In genomic region chr8:48295558-48295957, GRCm38 (mm10) we compare ENCODE assay signal across 20 mouse cellular contexts.
"Had no signal": no experiment of that assay in that cellular context is flagged by ENCODE, and none has a peak within 500 bp of the region (broad histone marks: within the 10 kb centered on the region; RNA-seq: fewer than 3 reads in every experiment).

No protein-coding gene starts in this region.

- H3K4me2 ChIP-seq: limb, embryonic 13.5 days; liver, embryonic 11.5 days; midbrain, embryonic 11.5 days; neural tube, embryonic 12.5 days; neural tube, embryonic 15.5 days; stomach, embryonic 15.5 days had no signal

- H3K27me3 ChIP-seq: neural tube, embryonic 15.5 days; stomach, embryonic 15.5 days had no signal

- DNase-seq: kidney, adult 2 months; kidney, postnatal 14 days; kidney, postnatal 4 days; left cerebral cortex, postnatal 4 days; lung, adult 18-20 months; lung, postnatal 14 days; lung, postnatal 4 days; midbrain, embryonic 14.5 days; right cerebral cortex, adult 18-20 months; right cerebral cortex, postnatal 14 days; right cerebral cortex, postnatal 4 days; thymus, postnatal 25 days had no signal

- H3K4me1 ChIP-seq: stomach, embryonic 15.5 days had no signal

- H3K36me3 ChIP-seq: stomach, embryonic 15.5 days had no signal

- ATAC-seq: intestine, postnatal 0 days had no signal

- H3K27ac ChIP-seq: limb, embryonic 13.5 days; liver, embryonic 14.5 days; neural tube, embryonic 12.5 days; neural tube, embryonic 15.5 days; stomach, embryonic 15.5 days had no signal

- H3K4me3 ChIP-seq: limb, embryonic 13.5 days; neural tube, embryonic 12.5 days; neural tube, embryonic 15.5 days; stomach, embryonic 15.5 days had no signal

- H3K9ac ChIP-seq: limb, embryonic 13.5 days; liver, embryonic 14.5 days; neural tube, embryonic 12.5 days; neural tube, embryonic 15.5 days; stomach, embryonic 15.5 days had no signal

- H3K9me3 ChIP-seq: limb, embryonic 13.5 days; neural tube, embryonic 12.5 days; neural tube, embryonic 15.5 days; stomach, embryonic 15.5 days had no signal
